Mouse (Mus musculus): ENCODE data around the gene Hdac6. TPM values are rescaled to one million over a fixed set of nuclear protein-coding genes. Genes with fewer than 3 reads are reported as not detected.
A peak's percentile ranks its signal among the peaks of the same experiment; 100 is the strongest.
"Not testable (repeated sequence)": the region's sequence is repeated elsewhere in the genome, so short reads cannot be mapped to it uniquely, and the experiment has no call there.

The Hdac6 gene
- total RNA-seq, 2 experiments from 2014 or later, result 42.8 to 57.2 TPM

- no peak for DNase-seq (ENCODE audit: low spot score in 2 of 2)
- intact Hi-C loops (cut with DNase I), result loop anchor here (10.0 kb wide), 1 partner anchor 198 kb away; no protein-coding TSS in a partner anchor
Measured at GRCm38 (mm10) chrX:7927116-7927515, 20.6 kb downstream of the Hdac6 start.

DNA sequence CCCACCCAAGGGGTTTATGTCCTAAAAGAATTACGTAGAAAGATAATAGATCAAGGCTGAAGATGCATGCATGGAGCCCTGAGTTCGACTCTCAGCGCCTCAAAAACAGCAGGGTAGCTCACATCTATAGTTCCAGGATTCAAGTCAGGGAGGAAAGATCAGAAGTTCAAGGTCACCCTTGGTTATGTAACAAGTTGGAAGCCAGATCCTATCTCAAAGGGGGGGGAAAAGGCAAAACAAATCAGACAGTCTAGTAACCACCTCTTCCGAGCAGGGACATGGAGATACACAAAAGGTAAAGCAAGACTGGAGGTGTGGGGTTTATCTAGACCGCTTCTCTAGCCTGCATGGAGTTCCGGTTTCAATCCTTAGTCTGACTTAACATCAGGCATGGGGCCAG is 21.4 kb downstream of the Hdac6 start:
- intact Hi-C loops (cut with DNase I), result loop anchor here (10.0 kb wide), 1 partner anchor 199 kb away; no protein-coding TSS in a partner anchor
- DNase-seq (ENCODE audit: low spot score in 2 of 2), result no peak

DNA sequence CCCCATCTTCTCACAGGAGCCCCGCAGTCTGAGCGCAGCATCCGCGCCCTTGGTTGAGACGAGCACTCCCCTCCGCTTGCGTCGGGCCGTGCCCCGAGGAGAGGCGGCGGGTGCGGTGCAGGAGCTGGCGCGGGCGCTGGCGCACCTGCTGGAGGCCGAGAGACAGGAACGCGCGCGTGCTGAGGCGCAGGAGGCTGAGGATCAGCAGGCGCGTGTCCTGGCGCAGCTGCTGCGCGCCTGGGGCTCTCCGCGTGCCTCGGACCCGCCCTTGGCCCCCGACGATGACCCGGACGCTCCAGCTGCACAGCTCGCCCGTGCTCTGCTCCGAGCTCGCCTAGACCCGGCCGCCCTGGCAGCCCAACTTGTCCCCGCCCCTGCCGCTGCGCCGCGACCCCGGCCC is 25.7 kb downstream of the Hdac6 start:
- intact Hi-C loops (cut with DNase I), result loop anchor here (10.0 kb wide), 1 partner anchor 203 kb away; no protein-coding TSS in a partner anchor
- peak; percentile 14 to 19 for DNase-seq (ENCODE audit: low spot score in 2 of 2)

GRCm38 (mm10) chrX:7919601-7920383 is 27.9 kb downstream of the Hdac6 start, which contains the start of gene Pcsk1n:
Gene Pcsk1n (plus strand): TSS chrX:7919822.
- intact Hi-C loops (cut with DNase I), result loop anchor here (5.0 to 10.0 kb wide), 2 partner anchors 98 to 205 kb away; partner anchors contain the start of gene Glod5
- peak; percentile 43 to 55 for DNase-seq (ENCODE audit: low spot score in 2 of 2)

DNA sequence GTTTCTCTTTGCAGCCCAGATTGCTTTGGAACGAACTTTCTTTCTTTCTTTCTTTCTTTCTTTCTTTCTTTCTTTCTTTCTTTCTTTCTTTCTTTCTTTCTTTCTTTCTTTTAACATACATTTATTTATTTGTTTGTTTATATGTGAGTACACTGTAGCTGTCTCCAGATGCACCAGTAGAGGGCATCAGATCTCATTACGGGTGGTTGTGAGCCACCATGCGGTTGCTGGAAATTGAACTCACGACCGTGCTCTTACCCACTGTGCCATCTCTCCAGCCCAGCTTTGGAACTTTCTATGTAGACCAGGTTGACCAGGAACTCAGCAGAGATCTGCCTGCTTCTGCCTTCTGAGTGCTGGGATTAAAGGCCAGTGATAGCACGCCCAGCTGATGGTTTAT is 29.7 kb downstream of the Hdac6 start:
- not testable (repeated sequence) for DNase-seq (ENCODE audit: low spot score in 2 of 2)
- intact Hi-C loops (cut with DNase I), result loop anchor here (5.0 kb wide), 1 partner anchor 99 kb away; the partner anchor contains the start of gene Glod5

DNA sequence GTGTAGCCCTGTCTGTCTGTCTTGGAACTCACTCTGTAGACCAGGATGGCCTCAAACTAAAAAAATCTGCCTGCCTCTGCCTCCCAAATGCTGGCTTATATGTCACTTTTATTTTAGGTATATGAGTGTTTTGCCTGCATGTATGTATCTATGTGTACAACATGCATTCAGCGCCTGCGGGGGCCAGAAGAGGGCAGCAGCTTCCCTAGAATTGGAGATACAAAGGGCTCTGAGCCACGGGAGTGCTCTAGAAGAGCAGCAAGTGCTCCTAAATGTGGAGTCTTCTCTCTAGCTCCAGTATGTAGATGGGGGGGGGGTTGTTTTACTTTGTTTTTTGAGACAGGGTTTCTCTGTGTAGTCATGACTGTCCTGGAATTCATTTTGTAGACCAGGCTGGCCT is 32.0 kb downstream of the Hdac6 start:
- intact Hi-C loops (cut with DNase I), result loop anchor here (5.0 kb wide), 1 partner anchor 102 kb away; the partner anchor contains the start of gene Glod5
- DNase-seq (ENCODE audit: low spot score in 2 of 2), result not testable (repeated sequence)

DNA sequence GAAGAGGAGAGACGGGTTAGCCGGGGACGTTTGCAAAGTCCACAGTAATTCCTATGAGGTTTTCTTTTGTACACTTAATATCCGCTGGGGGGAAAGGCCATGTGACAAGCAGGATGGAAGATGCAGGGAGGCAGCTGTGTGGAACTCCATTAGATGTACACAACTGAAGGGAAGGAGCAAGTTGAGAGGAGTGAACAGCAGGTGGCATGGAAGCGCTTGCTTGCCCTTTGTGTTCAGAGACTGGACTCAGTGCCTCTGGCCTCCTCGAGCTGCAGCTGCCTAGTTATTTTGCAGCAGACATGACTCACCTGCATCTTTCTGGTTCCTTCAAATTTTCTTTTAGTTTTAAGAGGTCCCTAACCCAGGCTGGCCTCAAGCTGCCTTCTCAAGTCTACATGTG is 37.2 kb downstream of the Hdac6 start:
- no peak for DNase-seq (ENCODE audit: low spot score in 2 of 2)
- intact Hi-C loops (cut with DNase I), result no loop called here

- DNase-seq (ENCODE audit: low spot score in 2 of 2); intact Hi-C loops (cut with DNase I): not testable (repeated sequence)
Measured at GRCm38 (mm10) chrX:7909242-7909641, 38.4 kb downstream of the Hdac6 start, which contains the start of gene Gm10490. Gene Gm10490 (plus strand): TSS chrX:7909542.

DNA sequence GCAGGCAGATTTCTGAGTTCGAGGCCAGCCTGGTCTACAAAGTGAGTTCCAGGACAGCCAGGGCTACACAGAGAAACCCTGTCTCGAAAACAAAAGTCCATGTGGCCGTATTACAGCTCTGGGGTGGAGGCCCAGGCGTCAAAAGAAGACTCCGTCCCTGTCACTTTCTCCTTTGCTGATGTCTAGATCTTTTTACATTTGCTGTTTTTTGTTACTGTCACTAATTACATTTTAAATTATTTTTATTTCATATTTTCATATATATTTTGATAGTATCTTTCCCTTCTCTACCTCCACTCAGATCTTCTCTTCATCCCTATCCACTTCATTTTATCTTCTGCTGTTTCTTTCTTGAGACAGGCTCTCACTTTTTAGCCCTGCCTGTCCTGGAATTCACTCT is 40.0 kb downstream of the Hdac6 start, which contains the start of gene Gm10491:
Gm10491 (minus strand) TSS at position 101 of the 400 bp plus-strand sequence.
- intact Hi-C loops (cut with DNase I), result no loop called here
- no peak for DNase-seq (ENCODE audit: low spot score in 2 of 2)

- intact Hi-C loops (cut with DNase I), result no loop called here
- no peak for DNase-seq (ENCODE audit: low spot score in 2 of 2)
Measured at GRCm38 (mm10) chrX:7904441-7904840, 43.2 kb downstream of the Hdac6 start.

GRCm38 (mm10) chrX:7898880-7899874 is 48.5 kb downstream of the Hdac6 start, which contains the start of the genes Pqbp1 and Timm17b:
Gene Pqbp1 (minus strand): TSS chrX:7899269.
Gene Timm17b (plus strand): TSS chrX:7899357.
- DNase-seq (ENCODE audit: low spot score in 2 of 2), result peak; percentile 85 to 86

DNA sequence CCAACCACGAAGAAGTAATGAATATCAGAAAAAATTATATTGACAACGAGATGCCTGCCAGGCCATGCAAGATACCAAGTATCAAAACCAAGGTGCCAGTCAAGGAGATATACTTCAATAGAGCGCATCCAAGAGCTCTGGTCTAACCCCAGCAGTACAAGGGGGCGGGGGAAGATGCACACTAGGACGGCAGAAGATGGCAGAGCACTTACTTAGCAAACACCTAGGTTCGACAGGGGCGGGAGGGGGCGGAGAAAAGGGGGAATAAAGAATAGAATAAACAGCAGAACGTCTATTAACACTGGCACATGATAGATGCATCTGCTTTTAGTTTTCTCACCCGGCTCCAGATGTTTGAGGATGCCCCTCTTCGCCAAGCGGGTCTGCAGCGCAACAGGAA is 49.5 kb downstream of the Hdac6 start:
- no peak for DNase-seq (ENCODE audit: low spot score in 2 of 2)
- intact Hi-C loops (cut with DNase I), result no loop called here

More at GRCm38 (mm10) chrX:7898880-7899874, 48.5 kb downstream of the Hdac6 start, which contains the start of the genes Pqbp1 and Timm17b:
- intact Hi-C loops (cut with DNase I), result no loop called here

GRCm38 (mm10) chrX:7883841-7884567 is 63.7 kb downstream of the Hdac6 start, which contains the start of gene Slc35a2:
Gene Slc35a2 (plus strand): TSS chrX:7884028.
- peak; percentile 79 to 81 for DNase-seq (ENCODE audit: low spot score in 2 of 2)
- intact Hi-C loops (cut with DNase I), result no loop called here

Other genes starting within 250 kb of the Hdac6 start
- gene Wdr45, start 233.6 kb downstream of the Hdac6 start, total RNA-seq (2021), result 10 to 100 TPM; 64.0 to 64.3 TPM
- not detected for gene Gm45208, start 225.6 kb downstream of the Hdac6 start, total RNA-seq (2021)
- gene Praf2, start 219.4 kb downstream of the Hdac6 start, total RNA-seq (2021), result 100 to 1,000 TPM in 1 of 2 experiments, 10 to 100 TPM in 1; 91.1 to 103 TPM
- gene Ccdc120, start 197.0 kb downstream of the Hdac6 start, total RNA-seq (2021), result 10 to 100 TPM; 22.8 to 24.8 TPM
- gene Tfe3, start 185.3 kb downstream of the Hdac6 start, total RNA-seq (2021), result 10 to 100 TPM; 32.5 to 33.8 TPM
- gene Gripap1, start 158.1 kb downstream of the Hdac6 start, total RNA-seq (2021), result 100 to 1,000 TPM in 1 of 2 experiments, 10 to 100 TPM in 1; 90.3 to 118 TPM
- 1 to 10 TPM; 8.2 to 9.3 TPM for gene Kcnd1, start 125.6 kb downstream of the Hdac6 start, total RNA-seq (2021)
- 10 to 100 TPM; 79.5 to 82.3 TPM for gene Otud5, start 106.5 kb downstream of the Hdac6 start, total RNA-seq (2021)
- gene Pim2, start 69.6 kb downstream of the Hdac6 start, total RNA-seq (2021), result 10 to 100 TPM; 50.7 to 52.1 TPM
- 10 to 100 TPM; 41.3 to 44.5 TPM for gene Slc35a2, start 63.9 kb downstream of the Hdac6 start, total RNA-seq (2021)
- gene Pqbp1, start 48.6 kb downstream of the Hdac6 start, total RNA-seq (2021), result 10 to 100 TPM; 76.0 to 89.2 TPM
- 10 to 100 TPM; 24.5 to 24.8 TPM for gene Timm17b, start 48.5 kb downstream of the Hdac6 start, total RNA-seq (2021)
- gene Gm10491, start 40.1 kb downstream of the Hdac6 start, total RNA-seq (2021), result not detected
- not detected for gene Gm10490, start 38.3 kb downstream of the Hdac6 start, total RNA-seq (2021)
- 100 to 1,000 TPM; 432 to 536 TPM for gene Pcsk1n, start 28.1 kb downstream of the Hdac6 start, total RNA-seq (2021)
- gene Eras, start 19.3 kb downstream of the Hdac6 start, total RNA-seq (2021), result not detected
- gene Gata1, start 30.2 kb upstream of the Hdac6 start, total RNA-seq (2021), result not detected
- under 1 TPM in 1 of 2 experiments, not detected in 1; 0.69 TPM for gene Glod5, start 70.6 kb upstream of the Hdac6 start, total RNA-seq (2021)
- gene Suv39h1, start 126.9 kb upstream of the Hdac6 start, total RNA-seq (2021), result 10 to 100 TPM; 28.3 TPM
- gene Was, start 142.6 kb upstream of the Hdac6 start, total RNA-seq (2021), result 1 to 10 TPM; 1.5 to 1.6 TPM
- 100 to 1,000 TPM; 203 TPM for gene Wdr13, start 185.0 kb upstream of the Hdac6 start, total RNA-seq (2021)
- 100 to 1,000 TPM; 124 to 126 TPM for gene Rbm3, start 198.0 kb upstream of the Hdac6 start, total RNA-seq (2021)
- gene Tbc1d25, start 228.3 kb upstream of the Hdac6 start, total RNA-seq (2021), result 10 to 100 TPM; 15.9 to 16.8 TPM
- 10 to 100 TPM; 33.5 to 35.9 TPM for gene Ebp, start 245.6 kb upstream of the Hdac6 start, total RNA-seq (2021)

Measured in left cerebral cortex, postnatal 36 days (tissue).